Mouse (Mus musculus): ENCODE results near the gene Plpp4. TPM values are rescaled to one million over a fixed set of nuclear protein-coding genes. Genes with fewer than 3 reads are reported as not detected.

Plpp4 gene
- total RNA-seq, 2 experiments from 2014 or later, result not detected

- ATAC-seq (replicated peaks; ENCODE audit: low FRiP score, low TSS enrichment, poor library complexity, severe bottlenecking), result no peak
These were observed 28.5 kb downstream of the Plpp4 start for GRCm38 (mm10) chr7:129285186-129285868.

- ATAC-seq (replicated peaks; ENCODE audit: low FRiP score, low TSS enrichment, poor library complexity, severe bottlenecking), result no peak
These were observed 36.4 kb downstream of the Plpp4 start for GRCm38 (mm10) chr7:129293211-129293610.

GRCm38 (mm10) chr7:129301622-129302021, 44.8 kb downstream of the Plpp4 start:
- ATAC-seq (replicated peaks; ENCODE audit: low FRiP score, low TSS enrichment, poor library complexity, severe bottlenecking), result no peak

DNA sequence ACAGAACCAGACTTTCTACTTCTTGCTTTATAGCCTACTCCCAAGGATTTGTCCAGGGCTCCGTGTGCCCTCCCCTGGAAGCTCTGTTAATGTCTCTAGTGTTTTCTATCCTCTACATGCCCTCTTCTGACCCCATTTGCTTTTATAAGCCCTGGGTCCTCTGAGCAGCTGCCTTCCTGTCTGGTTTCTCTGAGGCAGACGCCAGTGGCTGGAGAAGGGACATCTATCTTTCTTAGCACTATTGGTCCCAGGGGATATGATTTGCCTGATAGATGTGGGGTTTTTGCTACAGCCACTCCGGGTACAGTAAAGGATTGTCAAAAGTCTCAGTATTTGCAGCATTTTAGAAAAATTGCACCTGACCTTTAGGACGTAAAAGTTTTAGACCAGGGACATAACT, 46.5 kb downstream of the Plpp4 start:
- no peak for ATAC-seq (replicated peaks; ENCODE audit: low FRiP score, low TSS enrichment, poor library complexity, severe bottlenecking)

- no peak for ATAC-seq (replicated peaks; ENCODE audit: low FRiP score, low TSS enrichment, poor library complexity, severe bottlenecking)
These were observed 50.4 kb downstream of the Plpp4 start for GRCm38 (mm10) chr7:129307042-129307825.

DNA sequence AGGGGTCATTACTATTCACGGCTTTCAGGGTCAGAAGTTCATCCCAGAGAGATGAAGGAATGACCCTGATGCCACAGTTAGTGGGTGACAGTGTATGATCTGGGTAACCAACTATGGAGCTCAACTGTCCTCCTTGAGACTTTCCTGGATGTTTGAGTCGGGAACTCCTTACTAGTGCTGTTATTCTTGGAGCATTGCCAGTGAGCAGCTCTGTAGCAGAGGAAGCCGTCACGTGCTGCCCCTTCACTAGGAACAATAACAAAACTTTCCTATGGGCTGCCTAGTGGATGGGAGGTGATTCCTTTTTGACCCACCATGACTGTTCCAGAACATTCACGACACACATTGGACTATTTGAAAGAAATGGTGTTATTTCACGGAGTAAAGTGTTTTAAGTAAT, 51.8 kb downstream of the Plpp4 start:
- ATAC-seq (replicated peaks; ENCODE audit: low FRiP score, low TSS enrichment, poor library complexity, severe bottlenecking), result no peak

DNA sequence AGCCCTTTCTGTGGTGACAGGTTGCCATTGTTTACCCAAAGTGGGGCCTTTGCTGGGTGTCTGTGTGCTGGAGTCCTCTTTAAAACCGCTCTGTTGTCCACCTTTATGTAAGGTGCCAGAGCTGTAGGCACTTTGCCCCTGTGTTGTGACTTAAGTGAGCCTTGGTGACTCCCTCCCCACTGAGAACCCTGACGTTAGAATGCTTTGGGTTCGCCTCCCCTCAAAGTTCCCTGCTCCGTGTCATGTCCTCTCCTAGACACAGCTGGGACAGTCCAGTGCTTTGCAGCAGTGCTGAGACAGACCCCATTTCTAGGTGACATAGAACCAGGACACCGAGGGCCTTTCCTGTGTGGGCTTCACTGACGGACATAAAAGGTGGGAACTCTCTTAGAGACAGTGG, 55.7 kb downstream of the Plpp4 start:
- ATAC-seq (replicated peaks; ENCODE audit: low FRiP score, low TSS enrichment, poor library complexity, severe bottlenecking), result no peak

DNA sequence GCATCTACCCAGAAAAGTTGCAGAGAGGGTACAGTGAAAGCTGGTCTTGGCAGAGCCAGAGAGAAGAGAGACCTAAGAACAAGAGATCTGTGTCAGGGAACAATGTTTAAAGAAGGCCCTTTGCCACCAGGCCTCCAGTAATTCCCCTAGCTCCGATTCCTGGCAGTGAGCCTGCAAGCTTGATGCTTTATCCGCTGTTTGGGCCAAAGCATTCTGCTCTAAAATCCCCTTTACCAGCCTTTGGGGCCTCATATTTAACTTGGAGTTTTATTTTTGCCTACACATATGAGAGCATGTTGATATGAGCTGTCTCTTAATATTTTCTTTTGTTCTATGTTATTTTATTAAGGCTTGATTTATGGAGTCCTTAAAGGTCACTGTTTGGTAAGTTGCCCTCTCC, 57.1 kb downstream of the Plpp4 start:
- ATAC-seq (replicated peaks; ENCODE audit: low FRiP score, low TSS enrichment, poor library complexity, severe bottlenecking), result no peak

DNA sequence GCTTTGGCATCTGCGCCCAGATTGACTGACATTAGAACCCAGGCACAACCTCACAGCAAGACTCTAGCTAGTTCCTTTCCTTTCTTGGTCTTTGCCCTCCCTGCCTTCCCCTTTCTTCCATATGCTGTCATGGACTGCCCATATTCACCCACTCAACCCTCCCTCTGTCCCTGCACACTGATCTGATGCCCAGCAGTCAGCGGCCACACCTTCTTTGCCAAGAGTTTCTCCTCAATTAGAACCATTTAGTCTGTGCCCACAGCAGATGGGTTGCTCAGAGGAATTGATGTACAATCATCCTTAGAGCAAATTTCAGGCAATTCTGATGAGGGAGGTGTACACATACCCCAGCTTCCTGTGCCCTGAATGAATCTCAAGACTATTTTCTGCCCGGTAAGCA, 83.3 kb downstream of the Plpp4 start:
- ATAC-seq (replicated peaks; ENCODE audit: low FRiP score, low TSS enrichment, poor library complexity, severe bottlenecking), result no peak

GRCm38 (mm10) chr7:129355561-129355960, 98.7 kb downstream of the Plpp4 start:
- ATAC-seq (replicated peaks; ENCODE audit: low FRiP score, low TSS enrichment, poor library complexity, severe bottlenecking), result no peak

DNA sequence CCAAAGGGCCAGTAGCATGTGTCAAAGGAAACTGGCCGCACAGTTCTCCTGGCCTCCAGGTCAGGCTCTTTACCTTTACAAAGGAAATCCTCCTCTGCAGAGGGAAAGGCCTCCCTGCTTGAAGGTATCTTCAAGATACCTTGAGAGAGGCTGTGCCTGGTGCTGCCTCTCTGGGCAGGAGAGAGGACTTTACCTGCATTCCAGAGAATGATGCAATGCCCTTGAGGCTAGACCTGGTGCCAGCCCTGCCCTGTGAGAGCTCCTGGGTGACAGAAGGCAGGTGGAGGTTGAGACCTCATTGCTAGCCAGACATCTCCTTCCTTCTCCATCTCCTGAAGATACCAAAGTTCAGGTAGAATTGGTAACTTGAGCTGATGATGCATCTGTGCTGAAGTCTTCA, 118.5 kb downstream of the Plpp4 start:
- ATAC-seq (replicated peaks; ENCODE audit: low FRiP score, low TSS enrichment, poor library complexity, severe bottlenecking), result no peak

- no peak for ATAC-seq (replicated peaks; ENCODE audit: low FRiP score, low TSS enrichment, poor library complexity, severe bottlenecking)
These were observed 128.3 kb downstream of the Plpp4 start for GRCm38 (mm10) chr7:129385149-129385548.

- no peak for ATAC-seq (replicated peaks; ENCODE audit: low FRiP score, low TSS enrichment, poor library complexity, severe bottlenecking)
These were observed 136.1 kb downstream of the Plpp4 start for GRCm38 (mm10) chr7:129392835-129393489.

- no peak for ATAC-seq (replicated peaks; ENCODE audit: low FRiP score, low TSS enrichment, poor library complexity, severe bottlenecking)
These were observed 139.7 kb downstream of the Plpp4 start for GRCm38 (mm10) chr7:129396561-129396960.

GRCm38 (mm10) chr7:129399071-129399470, 142.2 kb downstream of the Plpp4 start:
- no peak for ATAC-seq (replicated peaks; ENCODE audit: low FRiP score, low TSS enrichment, poor library complexity, severe bottlenecking)

GRCm38 (mm10) chr7:129402695-129403364, 146.0 kb downstream of the Plpp4 start:
- no peak for ATAC-seq (replicated peaks; ENCODE audit: low FRiP score, low TSS enrichment, poor library complexity, severe bottlenecking)

DNA sequence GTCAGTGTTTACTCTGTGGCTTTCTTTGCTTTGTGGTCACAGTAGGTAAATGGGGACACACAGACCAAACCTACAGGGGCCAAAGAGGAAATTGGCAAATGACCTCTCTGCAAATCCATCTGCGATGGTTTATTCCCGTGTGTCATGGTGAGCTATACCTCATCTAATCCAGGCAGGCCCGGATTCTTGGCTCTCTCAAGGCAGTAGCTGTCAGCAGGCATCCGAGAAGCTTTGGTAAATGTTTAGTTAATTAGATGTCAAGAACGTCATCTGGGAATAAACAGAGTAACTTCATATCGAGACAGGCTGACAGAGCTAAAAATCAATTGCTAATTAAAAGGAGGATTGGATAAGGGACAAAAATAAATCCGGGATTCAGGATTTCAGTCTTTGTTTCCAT, 149.2 kb downstream of the Plpp4 start:
- no peak for ATAC-seq (replicated peaks; ENCODE audit: low FRiP score, low TSS enrichment, poor library complexity, severe bottlenecking)

DNA sequence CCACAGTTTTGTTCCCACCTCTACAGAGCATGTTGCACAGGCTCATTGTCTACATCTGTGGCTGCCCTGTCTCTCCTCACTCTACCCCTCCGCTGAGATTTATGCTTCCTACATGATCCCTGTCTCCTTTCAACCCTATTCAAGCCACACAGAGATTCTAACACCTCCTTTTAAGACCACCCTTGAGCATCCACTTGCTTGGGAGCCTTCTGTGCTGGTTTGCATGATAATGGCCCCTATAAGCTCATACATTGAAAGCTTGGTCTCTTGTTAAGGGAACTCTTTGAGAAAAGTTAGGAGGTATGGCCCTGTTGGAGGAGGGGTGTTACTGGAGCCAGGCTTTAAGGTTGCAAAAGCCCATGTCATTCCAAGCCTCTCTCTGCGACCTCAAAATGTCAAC, 155.9 kb downstream of the Plpp4 start:
- ATAC-seq (replicated peaks; ENCODE audit: low FRiP score, low TSS enrichment, poor library complexity, severe bottlenecking), result no peak

DNA sequence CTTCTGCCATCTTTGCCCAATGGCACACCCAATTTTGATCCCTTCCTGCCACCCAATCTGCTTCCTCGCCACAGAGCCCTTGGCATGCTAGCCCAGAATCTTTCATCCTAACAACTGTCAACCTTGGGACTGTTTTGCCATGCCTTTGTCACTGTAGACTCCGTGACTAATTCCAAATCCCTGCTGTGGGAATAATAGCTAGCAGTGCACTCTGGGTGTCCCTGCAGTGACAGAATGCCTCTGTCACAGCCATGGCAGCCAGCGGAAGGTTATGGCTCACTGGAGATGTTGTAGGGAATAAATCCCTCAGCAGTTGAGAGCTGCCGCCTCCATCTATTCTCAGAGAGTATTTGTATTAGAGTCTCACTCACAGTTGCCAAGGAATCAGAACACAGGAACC, 158.3 kb downstream of the Plpp4 start:
- ATAC-seq (replicated peaks; ENCODE audit: low FRiP score, low TSS enrichment, poor library complexity, severe bottlenecking), result no peak

- no peak for ATAC-seq (replicated peaks; ENCODE audit: low FRiP score, low TSS enrichment, poor library complexity, severe bottlenecking)
These were observed 164.3 kb downstream of the Plpp4 start for GRCm38 (mm10) chr7:129421181-129421580.

Measured in megakaryocyte-erythroid progenitor cell, adult 5-6 weeks (primary cell).